Mouse (Mus musculus) regulatory T cell (primary cell): ENCODE measurements at regions not wholly inside any gene's neighbourhood (a gene's known extent, or its start where the extent isn't known, plus 50 kb on each side); places are given as distances from the start of the nearest gene placed in this dataset.

Source experiments
- in situ Hi-C: fragments of 300-600 bp; cut with MboI, MseI; formaldehyde crosslinking; loops from one replicate; pipeline ENCODE4 v1.15.1; 2025; ENCODE audit warnings: high pct_unique_total_duplicates

GRCm38 (mm10) chr6:127298105-127298504 is 146.1 kb upstream of the Ccnd2 start:
- in situ Hi-C loops, result no loop called here

GRCm38 (mm10) chr6:127311192-127312054 is 135.2 kb upstream of the Parp11 start:
- in situ Hi-C loops, result no loop called here

GRCm38 (mm10) chr6:127317309-127317708 is 129.3 kb upstream of the Parp11 start:
- in situ Hi-C loops, result no loop called here

- in situ Hi-C loops, result no loop called here
Observed at GRCm38 (mm10) chr6:127318746-127319582, 127.7 kb upstream of the Parp11 start.

GRCm38 (mm10) chr6:127320600-127320999 is 126.0 kb upstream of the Parp11 start:
- in situ Hi-C loops, result no loop called here

GRCm38 (mm10) chr6:127321031-127321430 is 125.6 kb upstream of the Parp11 start:
- in situ Hi-C loops, result no loop called here

- in situ Hi-C loops, result no loop called here
Observed at GRCm38 (mm10) chr6:127322398-127322797, 124.2 kb upstream of the Parp11 start.

- in situ Hi-C loops, result no loop called here
Observed at GRCm38 (mm10) chr6:127324984-127325383, 121.7 kb upstream of the Parp11 start.

- in situ Hi-C loops, result no loop called here
Observed at GRCm38 (mm10) chr6:127325596-127326332, 120.9 kb upstream of the Parp11 start.

- in situ Hi-C loops, result no loop called here
Observed at GRCm38 (mm10) chr6:127326333-127326729, 120.3 kb upstream of the Parp11 start.

- in situ Hi-C loops, result no loop called here
Observed at GRCm38 (mm10) chr6:127329191-127330014, 117.2 kb upstream of the Parp11 start.

- in situ Hi-C loops, result no loop called here
Observed at GRCm38 (mm10) chr6:127330015-127330705, 116.5 kb upstream of the Parp11 start.

GRCm38 (mm10) chr6:127331091-127331490 is 115.5 kb upstream of the Parp11 start:
- in situ Hi-C loops, result no loop called here

GRCm38 (mm10) chr6:127334256-127334655 is 112.4 kb upstream of the Parp11 start:
- in situ Hi-C loops, result no loop called here

GRCm38 (mm10) chr6:127335462-127335886 is 111.2 kb upstream of the Parp11 start:
- in situ Hi-C loops, result loop anchor here (5.0 kb wide), 1 partner anchor 93 kb away; no protein-coding TSS in a partner anchor

GRCm38 (mm10) chr6:127335996-127336660 is 110.5 kb upstream of the Parp11 start:
- in situ Hi-C loops, result loop anchor here (5.0 kb wide), 1 partner anchor 94 kb away; no protein-coding TSS in a partner anchor

GRCm38 (mm10) chr6:127336681-127337397 is 109.8 kb upstream of the Parp11 start:
- in situ Hi-C loops, result loop anchor here (5.0 kb wide), 1 partner anchor 95 kb away; no protein-coding TSS in a partner anchor

- in situ Hi-C loops, result loop anchor here (5.0 kb wide), 1 partner anchor 95 kb away; no protein-coding TSS in a partner anchor
Observed at GRCm38 (mm10) chr6:127337398-127337871, 109.2 kb upstream of the Parp11 start.

GRCm38 (mm10) chr6:127338412-127338811 is 108.2 kb upstream of the Parp11 start:
- in situ Hi-C loops, result loop anchor here (5.0 kb wide), 1 partner anchor 96 kb away; no protein-coding TSS in a partner anchor
